Mouse (Mus musculus): Measurements from ENCODE around the gene Tlx3. TPM values are rescaled to one million over a fixed set of nuclear protein-coding genes. Genes with fewer than 3 reads are reported as not detected.

Tlx3 gene
- polyA plus RNA-seq, 1 experiment from 2014 or later = not detected

Other genes starting within 250 kb of the Tlx3 start
- gene Fgf18, start 56.2 kb downstream of the Tlx3 start, polyA plus RNA-seq (2015; fragmentation: Nextera tagmentation; extraction: Ambion mirVana) = 9.2 and 11.5 TPM in 2 replicates
- 424 and 467 TPM in 2 replicates for gene Npm1, start 40.4 kb downstream of the Tlx3 start, polyA plus RNA-seq (2015; fragmentation: Nextera tagmentation; extraction: Ambion mirVana)
- not detected in 2 replicates for gene Gm12117, start 73.1 kb upstream of the Tlx3 start, polyA plus RNA-seq (2015; fragmentation: Nextera tagmentation; extraction: Ambion mirVana)